Mouse (Mus musculus): ENCODE results near the gene Krt222. TPM values are rescaled to one million over a fixed set of nuclear protein-coding genes. Genes with fewer than 3 reads are reported as not detected.

The Krt222 gene
- total RNA-seq (2023; ENCODE audit: inconsistent age), result 1.1 to 2.6 TPM (median 1.8 TPM) in 4 replicates

DNA sequence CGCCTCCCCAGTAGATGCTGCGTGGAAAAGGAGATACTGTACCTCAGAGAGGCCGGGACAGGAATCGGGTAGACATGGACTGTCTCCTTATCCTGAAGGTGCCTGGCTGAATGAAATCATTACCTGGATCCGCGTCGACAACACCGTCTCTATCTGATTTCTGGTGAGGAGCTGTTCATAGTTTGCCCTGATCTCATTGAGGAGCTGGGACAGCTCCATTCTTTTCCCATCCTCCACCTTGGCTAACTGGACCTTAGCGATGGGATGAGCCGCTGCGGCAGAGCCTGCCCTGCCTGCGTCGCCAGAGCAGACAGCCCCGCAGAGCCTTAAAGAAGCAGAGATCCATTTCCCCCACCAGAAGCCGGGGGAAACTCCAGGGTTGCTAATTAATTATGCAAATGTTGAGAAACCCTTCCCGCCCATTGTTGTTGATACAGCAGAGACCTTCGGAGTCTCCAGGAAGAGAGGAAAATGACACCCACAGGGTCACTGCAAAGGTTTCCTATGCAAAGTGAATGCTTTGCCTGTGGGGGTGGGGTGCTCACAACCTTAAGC, at the start of gene Krt222:
Gene Krt222 (minus strand): TSS at position 266 of the 555 bp plus-strand sequence.

GRCm38 (mm10) chr11:99284833-99285312, 41.0 kb upstream of the Krt222 start, which contains the start of gene Krt24:
TSS of gene Krt24 (minus strand) at chr11:99285262.

DNA sequence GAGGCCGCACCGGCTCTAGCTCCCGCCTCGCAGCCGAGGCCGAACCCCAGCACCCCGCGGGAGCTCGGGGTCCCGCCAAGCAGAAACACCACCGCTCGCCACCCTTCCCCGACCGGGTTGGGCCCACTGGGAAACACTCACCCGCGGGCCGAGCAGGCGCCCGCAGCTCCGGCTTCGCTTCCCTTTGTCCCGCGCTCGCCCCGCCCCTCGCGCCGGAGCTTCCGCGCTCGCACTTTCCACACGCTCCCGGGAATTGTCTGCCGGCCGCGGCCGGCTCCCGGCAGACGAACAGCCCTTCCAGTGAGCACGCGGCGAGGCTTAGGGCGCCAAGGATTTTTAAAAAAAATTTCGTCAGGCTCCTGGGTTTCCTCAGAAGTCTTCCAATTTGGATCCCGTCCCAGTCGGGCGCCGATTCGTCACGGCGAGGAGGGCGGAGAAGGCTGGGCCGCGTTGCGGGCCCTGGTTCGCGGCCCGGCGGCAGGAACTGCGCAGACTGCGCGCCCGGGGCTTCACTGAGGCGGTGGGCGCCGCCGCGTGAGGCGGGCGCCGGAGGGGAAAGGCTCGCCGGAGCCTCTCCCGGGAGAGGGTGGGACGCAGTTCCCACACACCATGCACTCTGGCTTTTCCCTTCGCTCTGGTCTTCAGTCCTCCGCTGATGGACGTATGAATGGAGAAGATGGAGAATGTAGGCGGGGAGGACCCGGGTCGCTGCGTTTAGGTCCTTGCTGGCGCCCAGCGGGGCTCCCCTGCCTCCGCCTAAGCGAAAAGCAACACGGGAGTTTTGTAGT, 13.4 kb downstream of the Krt222 start, which contains the start of gene Smarce1:
Gene Smarce1 (minus strand): TSS at position 757 of the 788 bp plus-strand sequence.

Other genes with a start within 250 kb of the Krt222 start
- 20.2 to 25.9 TPM (median 23.1 TPM) in 4 replicates for gene Top2a, start 219.9 kb downstream of the Krt222 start, total RNA-seq (2023; ENCODE audit: inconsistent age)
- 0.35 to 0.74 TPM (median 0.56 TPM) in 4 replicates for gene Igfbp4, start 202.8 kb downstream of the Krt222 start, total RNA-seq (2023; ENCODE audit: inconsistent age)
- not detected in 4 replicates for gene Tns4, start 154.8 kb downstream of the Krt222 start, total RNA-seq (2023; ENCODE audit: inconsistent age)
- 840 to 873 TPM (median 857 TPM) in 4 replicates for gene Ccr7, start 89.0 kb downstream of the Krt222 start, total RNA-seq (2023; ENCODE audit: inconsistent age)
- 160 to 182 TPM (median 172 TPM) in 4 replicates for gene Smarce1, start 13.1 kb downstream of the Krt222 start, total RNA-seq (2023; ENCODE audit: inconsistent age)
- not detected in 4 replicates for gene Krt24, start 41.2 kb upstream of the Krt222 start, total RNA-seq (2023; ENCODE audit: inconsistent age)
- gene Krt25, start 78.9 kb upstream of the Krt222 start, total RNA-seq (2023; ENCODE audit: inconsistent age), result not detected in 4 replicates
- not detected in 4 replicates for gene Krt26, start 93.9 kb upstream of the Krt222 start, total RNA-seq (2023; ENCODE audit: inconsistent age)
- not detected in 4 replicates for gene Krt27, start 107.0 kb upstream of the Krt222 start, total RNA-seq (2023; ENCODE audit: inconsistent age)
- gene Krt28, start 130.8 kb upstream of the Krt222 start, total RNA-seq (2023; ENCODE audit: inconsistent age), result not detected in 4 replicates
- 1.7 to 4.1 TPM (median 2.1 TPM) in 4 replicates for gene Krt10, start 145.3 kb upstream of the Krt222 start, total RNA-seq (2023; ENCODE audit: inconsistent age)
- gene Krt12, start 178.2 kb upstream of the Krt222 start, total RNA-seq (2023; ENCODE audit: inconsistent age), result not detected in 4 replicates
- not detected in 4 replicates for gene Krt20, start 194.1 kb upstream of the Krt222 start, total RNA-seq (2023; ENCODE audit: inconsistent age)
- gene Krt23, start 249.1 kb upstream of the Krt222 start, total RNA-seq (2023; ENCODE audit: inconsistent age), result not detected in 4 replicates

Measured in B cell, adult (primary cell).